Mouse (Mus musculus): ENCODE measurements around the gene Ndufa5. TPM values are rescaled to one million over a fixed set of nuclear protein-coding genes. Genes with fewer than 3 reads are reported as not detected.

The Ndufa5 gene
- polyA plus RNA-seq, 1 experiment from 2014 or later: 303 TPM

GRCm38 (mm10) chr6:24568963-24569362 lies 41.1 kb upstream of the Ndufa5 start:
- no peaks in the 10 kb centered on the region for H3K4me1 ChIP-seq (ENCODE audit: insufficient read depth)
- H3K9me3 ChIP-seq (ENCODE audit: low read length): 0 out of 2 replicates have a peak, but pooled peaks cover 5% of the 10 kb centered on the region
- no peak overlapping the region for H3K9ac ChIP-seq (replicated peaks)
- no peak for ATAC-seq
- no peak overlapping the region for H3K27ac ChIP-seq (ENCODE audit: low read depth)
- H3K36me3 ChIP-seq (replicated peaks; ENCODE audit: insufficient read depth, low read length): no peaks in the 10 kb centered on the region
- H3K27me3 ChIP-seq (ENCODE audit: insufficient read depth, low read length): no peaks in the 10 kb centered on the region
- WGBS (ENCODE audit: insufficient replicate concordance): 70% methylated on average over 5 of the region's 5 CpGs
- TF ChIP-seq EP300 (IDR thresholded peaks at IDR 0.05; ENCODE audit: low read depth): no peak
- TF ChIP-seq CTCF (IDR thresholded peaks at IDR 0.05; ENCODE audit: low read depth): peak; percentile 45
- no peak for DNase-seq
- H3K4me3 ChIP-seq (ENCODE audit: low read depth, low read length): no peak overlapping the region
- H3K4me2 ChIP-seq (ENCODE audit: low read depth, low read length): no peak overlapping the region

DNA sequence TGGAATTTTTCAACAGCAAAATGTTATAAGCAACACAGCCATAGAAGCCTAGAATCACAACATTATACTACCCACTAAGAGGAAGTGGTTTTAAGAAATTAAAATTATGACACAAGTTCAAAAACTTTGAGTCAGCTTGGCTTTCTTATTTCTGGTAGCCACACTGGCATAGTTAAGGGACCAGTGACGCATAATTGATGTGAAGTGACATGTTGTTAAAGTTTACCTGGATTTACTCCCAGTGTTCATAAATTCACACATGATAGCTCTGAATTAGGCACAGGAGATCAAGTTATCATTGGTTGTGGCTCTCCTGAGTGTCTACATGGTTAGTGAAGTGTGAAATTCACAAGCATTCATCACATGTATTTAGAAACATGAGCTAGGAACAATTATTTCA lies 37.1 kb upstream of the Ndufa5 start:
- 89% methylated on average over 1 of the region's 1 CpGs for WGBS (ENCODE audit: insufficient replicate concordance)

DNA sequence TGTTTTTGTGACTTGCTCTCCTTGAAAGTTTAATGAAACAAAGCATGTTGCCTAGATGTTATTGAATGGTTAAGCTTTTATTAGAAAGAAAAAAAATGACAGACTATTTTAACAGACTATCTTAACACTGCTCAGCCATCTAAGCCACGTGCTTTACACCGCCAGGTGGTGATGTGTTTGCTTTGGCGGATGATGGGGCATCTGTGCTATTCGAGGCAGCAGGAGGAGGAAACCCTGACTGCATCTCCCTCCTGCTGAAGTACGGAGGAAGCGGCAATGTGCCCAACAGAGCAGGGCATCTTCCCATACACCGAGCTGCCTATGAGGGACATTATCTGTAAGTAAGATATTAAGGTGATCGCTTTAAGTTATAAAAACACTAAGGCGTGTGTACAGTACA lies 36.3 kb upstream of the Ndufa5 start:
- H3K4me2 ChIP-seq (ENCODE audit: low read depth, low read length): no peak overlapping the region
- H3K9me3 ChIP-seq (ENCODE audit: low read length): no peaks in the 10 kb centered on the region
- H3K27ac ChIP-seq (ENCODE audit: low read depth): no peak overlapping the region
- H3K4me1 ChIP-seq (ENCODE audit: insufficient read depth): no peaks in the 10 kb centered on the region
- no peak for TF ChIP-seq EP300 (IDR thresholded peaks at IDR 0.05; ENCODE audit: low read depth)
- no peak for TF ChIP-seq CTCF (IDR thresholded peaks at IDR 0.05; ENCODE audit: low read depth)
- H3K27me3 ChIP-seq (ENCODE audit: insufficient read depth, low read length): no peaks in the 10 kb centered on the region
- 66% methylated on average over 9 of the region's 9 CpGs for WGBS (ENCODE audit: insufficient replicate concordance)
- no peak overlapping the region for H3K9ac ChIP-seq (replicated peaks)
- no peak for ATAC-seq
- no peaks in the 10 kb centered on the region for H3K36me3 ChIP-seq (replicated peaks; ENCODE audit: insufficient read depth, low read length)
- no peak overlapping the region for H3K4me3 ChIP-seq (ENCODE audit: low read depth, low read length)
- DNase-seq: no peak

More for the DNA sequence above, 37.1 kb upstream of the Ndufa5 start:
- no peak overlapping the region for H3K4me2 ChIP-seq (ENCODE audit: low read depth, low read length)
- H3K27ac ChIP-seq (ENCODE audit: low read depth): no peak overlapping the region
- no peak for TF ChIP-seq CTCF (IDR thresholded peaks at IDR 0.05; ENCODE audit: low read depth)
- TF ChIP-seq EP300 (IDR thresholded peaks at IDR 0.05; ENCODE audit: low read depth): no peak
- no peak overlapping the region for H3K4me3 ChIP-seq (ENCODE audit: low read depth, low read length)
- H3K27me3 ChIP-seq (ENCODE audit: insufficient read depth, low read length): no peaks in the 10 kb centered on the region
- DNase-seq (no peak), ATAC-seq (no peak)
- H3K36me3 ChIP-seq (replicated peaks; ENCODE audit: insufficient read depth, low read length): no peaks in the 10 kb centered on the region
- H3K9me3 ChIP-seq (ENCODE audit: low read length): no peaks in the 10 kb centered on the region
- no peaks in the 10 kb centered on the region for H3K4me1 ChIP-seq (ENCODE audit: insufficient read depth)
- H3K9ac ChIP-seq (replicated peaks): no peak overlapping the region

DNA sequence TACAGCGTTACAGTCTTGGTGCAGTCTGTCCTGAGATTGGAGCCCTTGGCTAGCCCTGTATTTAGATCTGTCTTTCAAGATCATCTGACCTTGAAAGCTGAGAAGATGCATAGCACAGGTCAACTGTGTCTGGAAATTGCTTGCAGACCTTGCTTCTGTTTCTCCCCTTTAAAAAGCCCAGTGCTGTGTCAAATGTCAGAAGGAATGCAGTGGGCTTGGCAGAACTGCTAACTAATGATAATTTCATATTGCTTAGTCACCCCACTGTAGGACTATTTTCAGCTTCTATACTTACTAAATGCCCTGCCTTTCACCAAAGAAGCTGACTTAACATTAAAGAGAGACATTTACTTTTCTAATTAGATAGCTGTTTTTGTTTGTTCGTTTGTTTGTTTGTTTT lies 27.7 kb upstream of the Ndufa5 start:
- WGBS (ENCODE audit: insufficient replicate concordance): 68% methylated on average over 2 of the region's 2 CpGs
- no peak overlapping the region for H3K27ac ChIP-seq (ENCODE audit: low read depth)
- ATAC-seq: no peak
- no peaks in the 10 kb centered on the region for H3K9me3 ChIP-seq (ENCODE audit: low read length)
- H3K27me3 ChIP-seq (ENCODE audit: insufficient read depth, low read length): no peaks in the 10 kb centered on the region
- no peaks in the 10 kb centered on the region for H3K36me3 ChIP-seq (replicated peaks; ENCODE audit: insufficient read depth, low read length)
- H3K4me1 ChIP-seq (ENCODE audit: insufficient read depth): no peaks in the 10 kb centered on the region
- no peak overlapping the region for H3K4me3 ChIP-seq (ENCODE audit: low read depth, low read length)
- TF ChIP-seq EP300 (IDR thresholded peaks at IDR 0.05; ENCODE audit: low read depth) (no peak), CTCF (IDR thresholded peaks at IDR 0.05; ENCODE audit: low read depth) (no peak)
- H3K4me2 ChIP-seq (ENCODE audit: low read depth, low read length): no peak overlapping the region
- H3K9ac ChIP-seq (replicated peaks): no peak overlapping the region
- no peak for DNase-seq

DNA sequence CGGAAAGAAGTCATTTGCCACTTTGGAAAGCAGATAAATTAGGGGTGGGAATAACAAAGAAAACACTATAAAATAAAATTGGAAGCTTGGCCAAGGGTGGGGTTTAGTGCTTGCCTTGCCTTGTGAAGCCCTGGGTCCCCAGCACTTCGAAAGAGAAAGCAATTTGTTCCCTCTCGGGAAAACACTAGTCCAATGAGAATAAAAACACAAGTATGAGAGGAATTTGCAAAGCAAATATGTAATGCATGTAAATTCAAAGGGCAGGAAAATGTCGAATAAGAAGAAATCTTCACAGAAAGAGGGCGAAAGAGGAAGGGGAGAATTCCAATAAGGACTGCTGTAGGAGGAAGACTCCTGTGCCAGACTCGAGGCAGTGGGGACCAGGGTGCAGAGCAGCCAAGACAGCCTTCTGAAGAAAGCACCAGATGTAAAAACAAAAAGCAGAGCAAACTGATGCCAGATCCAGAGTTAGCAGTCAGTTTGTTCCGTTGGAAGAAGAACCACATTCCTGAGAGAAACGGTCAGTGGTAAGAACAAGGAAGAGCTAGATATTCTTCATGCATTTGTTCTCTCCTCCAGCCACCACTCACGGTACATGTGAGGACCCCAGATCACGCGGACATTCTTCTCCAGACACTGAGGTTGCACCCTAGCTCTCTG lies 26.7 kb upstream of the Ndufa5 start:
- no peak for ATAC-seq
- Histone ChIP-seq H3K4me2 (ENCODE audit: low read depth, low read length) (no peak overlapping the region), H3K4me1 (ENCODE audit: insufficient read depth) (no peaks in the 10 kb centered on the region), H3K36me3 (replicated peaks; ENCODE audit: insufficient read depth, low read length) (no peaks in the 10 kb centered on the region), H3K27ac (ENCODE audit: low read depth) (no peak overlapping the region), H3K9ac (replicated peaks) (no peak overlapping the region), H3K9me3 (ENCODE audit: low read length) (no peaks in the 10 kb centered on the region), H3K4me3 (ENCODE audit: low read depth, low read length) (no peak overlapping the region), H3K27me3 (ENCODE audit: insufficient read depth, low read length) (no peaks in the 10 kb centered on the region)
- TF ChIP-seq EP300 (IDR thresholded peaks at IDR 0.05; ENCODE audit: low read depth) (no peak), CTCF (IDR thresholded peaks at IDR 0.05; ENCODE audit: low read depth) (no peak)
- DNase-seq: no peak
- 66% methylated on average over 11 of the region's 11 CpGs for WGBS (ENCODE audit: insufficient replicate concordance)

GRCm38 (mm10) chr6:24552046-24552445 lies 24.2 kb upstream of the Ndufa5 start:
- no peak overlapping the region for H3K9ac ChIP-seq (replicated peaks)
- WGBS (ENCODE audit: insufficient replicate concordance): 50% methylated on average over 7 of the region's 7 CpGs
- TF ChIP-seq CTCF (IDR thresholded peaks at IDR 0.05; ENCODE audit: low read depth): no peak
- no peak for TF ChIP-seq EP300 (IDR thresholded peaks at IDR 0.05; ENCODE audit: low read depth)
- H3K36me3 ChIP-seq (replicated peaks; ENCODE audit: insufficient read depth, low read length): no peaks in the 10 kb centered on the region
- no peak overlapping the region for H3K4me3 ChIP-seq (ENCODE audit: low read depth, low read length)
- H3K4me1 ChIP-seq (ENCODE audit: insufficient read depth): no peaks in the 10 kb centered on the region
- ATAC-seq: no peak
- H3K9me3 ChIP-seq (ENCODE audit: low read length): no peaks in the 10 kb centered on the region
- H3K27ac ChIP-seq (ENCODE audit: low read depth): no peak overlapping the region
- H3K27me3 ChIP-seq (ENCODE audit: insufficient read depth, low read length): no peaks in the 10 kb centered on the region
- no peak for DNase-seq
- H3K4me2 ChIP-seq (ENCODE audit: low read depth, low read length): no peak overlapping the region
